Mouse (Mus musculus): Measurements from ENCODE around the gene H2-T23.
"Not testable (repeated sequence)": the region's sequence is repeated elsewhere in the genome, so short reads cannot be mapped to it uniquely, and the experiment has no call there.

H2-T23 gene

GRCm38 (mm10) chr17:36032351-36032875, at the start of gene H2-T23:
Gene H2-T23 (minus strand): TSS chr17:36032855.
- not testable (repeated sequence) for DNase-seq (ENCODE audit: extremely low read depth, low read depth, low spot score)

GRCm38 (mm10) chr17:36081901-36082300, 49.2 kb upstream of the H2-T23 start:
- not testable (repeated sequence) for DNase-seq (ENCODE audit: extremely low read depth, low read depth, low spot score)

- DNase-seq (ENCODE audit: extremely low read depth, low read depth, low spot score): no peak
Measured at GRCm38 (mm10) chr17:36060829-36061228, 28.2 kb upstream of the H2-T23 start.

- not testable (repeated sequence) for DNase-seq (ENCODE audit: extremely low read depth, low read depth, low spot score)
Measured at GRCm38 (mm10) chr17:36058362-36058761, 25.7 kb upstream of the H2-T23 start, which contains the start of gene Gm11127. Gene Gm11127 (minus strand): TSS chr17:36058371.

- not testable (repeated sequence) for DNase-seq (ENCODE audit: extremely low read depth, low read depth, low spot score)
Measured at GRCm38 (mm10) chr17:36057927-36058326, 25.3 kb upstream of the H2-T23 start.

- DNase-seq (ENCODE audit: extremely low read depth, low read depth, low spot score): no peak
Measured at GRCm38 (mm10) chr17:36043286-36043685, 10.6 kb upstream of the H2-T23 start.

GRCm38 (mm10) chr17:36042610-36043169, 10.0 kb upstream of the H2-T23 start, which contains the start of the genes H2-T22 and Gm6034:
Gene H2-T22 (minus strand): TSS chr17:36042747.
Gene Gm6034 (plus strand): TSS chr17:36042961.
- peak; percentile 50 for DNase-seq (ENCODE audit: extremely low read depth, low read depth, low spot score)

GRCm38 (mm10) chr17:36042055-36042454, 9.4 kb upstream of the H2-T23 start:
- not testable (repeated sequence) for DNase-seq (ENCODE audit: extremely low read depth, low read depth, low spot score)

GRCm38 (mm10) chr17:36040604-36041003, 7.9 kb upstream of the H2-T23 start:
- DNase-seq (ENCODE audit: extremely low read depth, low read depth, low spot score): not testable (repeated sequence)

- DNase-seq (ENCODE audit: extremely low read depth, low read depth, low spot score): not testable (repeated sequence)
Measured at GRCm38 (mm10) chr17:36036126-36036525, 3.5 kb upstream of the H2-T23 start.

- DNase-seq (ENCODE audit: extremely low read depth, low read depth, low spot score): not testable (repeated sequence)
Measured at GRCm38 (mm10) chr17:36035010-36035638, 2.5 kb upstream of the H2-T23 start.

GRCm38 (mm10) chr17:36034524-36034923, 1.9 kb upstream of the H2-T23 start:
- DNase-seq (ENCODE audit: extremely low read depth, low read depth, low spot score): not testable (repeated sequence)

- not testable (repeated sequence) for DNase-seq (ENCODE audit: extremely low read depth, low read depth, low spot score)
Measured at GRCm38 (mm10) chr17:36031583-36032331, 898 bp downstream of the H2-T23 start.

GRCm38 (mm10) chr17:36030703-36031582, 1.7 kb downstream of the H2-T23 start:
- DNase-seq (ENCODE audit: extremely low read depth, low read depth, low spot score): not testable (repeated sequence)

GRCm38 (mm10) chr17:36030046-36030702, 2.5 kb downstream of the H2-T23 start:
- not testable (repeated sequence) for DNase-seq (ENCODE audit: extremely low read depth, low read depth, low spot score)

GRCm38 (mm10) chr17:36028879-36029619, 3.6 kb downstream of the H2-T23 start:
- no peak for DNase-seq (ENCODE audit: extremely low read depth, low read depth, low spot score)

GRCm38 (mm10) chr17:36027663-36028062, 5.0 kb downstream of the H2-T23 start:
- DNase-seq (ENCODE audit: extremely low read depth, low read depth, low spot score): no peak

- no peak for DNase-seq (ENCODE audit: extremely low read depth, low read depth, low spot score)
Measured at GRCm38 (mm10) chr17:36025901-36026300, 6.8 kb downstream of the H2-T23 start.

- no peak for DNase-seq (ENCODE audit: extremely low read depth, low read depth, low spot score)
Measured at GRCm38 (mm10) chr17:36025197-36025596, 7.5 kb downstream of the H2-T23 start.

Data from fat pad, adult 2 months (tissue).